Mouse (Mus musculus): Measurements from ENCODE around the gene Inpp5k.
"Not testable (repeated sequence)": the region's sequence is repeated elsewhere in the genome, so short reads cannot be mapped to it uniquely, and the experiment has no call there.

Inpp5k gene

GRCm38 (mm10) chr11:75630645-75631229, at the start of gene Inpp5k:
Gene Inpp5k (plus strand): TSS chr11:75630988.
- peak; percentile 98 for DNase-seq (ENCODE audit: low spot score)

- DNase-seq (ENCODE audit: low spot score): no peak
Observed at GRCm38 (mm10) chr11:75581495-75582149, 49.2 kb upstream of the Inpp5k start.

GRCm38 (mm10) chr11:75583521-75583920, 47.3 kb upstream of the Inpp5k start:
- no peak for DNase-seq (ENCODE audit: low spot score)

GRCm38 (mm10) chr11:75585061-75585460, 45.7 kb upstream of the Inpp5k start:
- DNase-seq (ENCODE audit: low spot score): no peak

GRCm38 (mm10) chr11:75585978-75586377, 44.8 kb upstream of the Inpp5k start:
- DNase-seq (ENCODE audit: low spot score): no peak

GRCm38 (mm10) chr11:75586963-75587362, 43.8 kb upstream of the Inpp5k start:
- no peak for DNase-seq (ENCODE audit: low spot score)

DNA sequence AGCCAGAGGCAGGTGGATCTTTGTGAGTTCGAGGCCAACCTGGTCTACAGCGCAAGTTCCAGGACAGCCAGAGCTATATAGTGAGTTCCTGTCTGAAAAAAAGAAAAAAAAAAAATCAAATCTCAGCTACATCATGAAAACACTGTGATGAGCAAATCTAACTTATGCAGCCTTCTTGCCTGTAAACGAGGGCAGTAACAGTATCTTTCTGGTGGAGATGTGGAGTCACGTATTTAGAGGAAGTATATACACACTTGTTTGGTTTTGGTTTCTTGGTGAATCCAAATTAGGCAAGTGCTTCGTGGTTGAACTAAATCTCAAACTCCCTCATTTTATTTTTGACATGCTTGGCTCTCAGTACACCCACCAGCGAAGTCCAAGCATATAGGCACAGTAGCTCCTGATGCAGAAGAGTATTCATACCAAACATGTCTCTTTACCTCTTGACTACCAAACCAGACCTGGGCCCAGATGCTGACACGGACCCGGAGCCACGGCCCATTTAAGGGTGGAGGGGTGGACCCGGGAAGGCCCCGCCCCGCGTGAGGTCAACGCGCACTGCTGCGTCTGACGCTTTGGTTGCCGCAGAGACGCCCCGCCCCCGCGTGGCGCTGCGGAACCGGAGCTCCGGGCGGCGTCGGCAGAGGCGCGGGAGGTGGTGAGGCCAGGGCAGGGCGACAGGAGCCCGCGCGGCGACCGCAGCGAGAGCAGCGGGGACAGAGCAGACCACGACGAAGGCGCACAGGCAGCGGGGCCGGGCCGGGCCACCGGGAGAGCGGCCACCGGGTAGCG, 43.1 kb upstream of the Inpp5k start, which contains the start of gene Pitpna:
Gene Pitpna (plus strand): TSS at position 605 of the 792 bp plus-strand sequence.
- DNase-seq (ENCODE audit: low spot score): peak; percentile 95

DNA sequence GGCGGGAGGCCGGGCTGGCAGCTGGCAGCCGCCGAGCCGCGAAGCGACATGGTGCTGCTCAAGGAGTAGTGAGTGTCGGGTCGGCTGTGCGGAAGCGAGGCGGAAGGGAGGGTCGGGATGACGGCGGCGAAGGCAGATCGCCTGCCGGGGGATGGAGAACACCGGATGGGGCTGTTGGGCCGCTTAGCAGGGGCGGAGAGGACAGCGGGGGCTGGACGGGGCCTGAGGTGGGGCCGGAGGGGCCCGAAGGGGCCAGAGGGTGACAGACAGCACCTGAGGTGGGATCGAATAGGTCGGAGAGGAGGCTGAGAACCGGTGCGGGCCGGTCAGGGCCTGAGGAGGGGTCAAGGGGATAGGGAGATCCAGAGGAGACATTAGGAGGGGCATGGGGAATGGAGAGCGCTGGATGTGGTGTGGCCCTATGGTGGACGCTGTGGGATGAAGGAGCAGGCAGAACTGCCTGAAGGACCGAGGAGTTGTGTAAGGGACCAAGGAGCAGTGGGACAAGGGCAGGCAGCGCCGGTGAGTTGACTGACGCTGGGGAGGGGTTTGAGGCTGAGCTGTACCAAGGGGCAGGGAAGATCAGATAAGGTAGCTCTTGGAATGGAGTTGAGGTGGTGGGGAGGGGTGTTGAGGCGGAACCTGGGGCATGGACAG, 42.4 kb upstream of the Inpp5k start:
- DNase-seq (ENCODE audit: low spot score): peak; percentile 51

GRCm38 (mm10) chr11:75592612-75593011, 38.2 kb upstream of the Inpp5k start:
- DNase-seq (ENCODE audit: low spot score): no peak

GRCm38 (mm10) chr11:75594431-75594830, 36.4 kb upstream of the Inpp5k start:
- no peak for DNase-seq (ENCODE audit: low spot score)

DNA sequence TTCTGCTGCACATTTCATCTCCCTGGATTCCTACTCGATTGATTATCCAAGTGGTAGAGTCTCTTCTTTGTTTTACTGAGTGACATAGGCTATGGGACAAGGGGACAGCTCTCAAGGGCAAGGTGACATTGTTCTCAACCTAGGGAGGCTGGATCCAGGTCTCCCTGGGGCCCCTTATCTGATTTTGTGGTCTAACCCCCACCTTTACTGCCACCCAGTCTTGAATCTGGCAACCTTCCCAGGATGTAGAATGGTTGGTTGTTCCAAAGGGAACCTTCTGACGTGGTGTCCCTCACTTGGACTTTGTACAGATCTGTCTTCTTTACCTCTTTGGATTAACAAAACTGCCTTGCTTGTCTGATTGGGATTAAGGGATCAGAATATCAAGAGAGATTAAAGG, 35.4 kb upstream of the Inpp5k start:
- DNase-seq (ENCODE audit: low spot score): no peak

DNA sequence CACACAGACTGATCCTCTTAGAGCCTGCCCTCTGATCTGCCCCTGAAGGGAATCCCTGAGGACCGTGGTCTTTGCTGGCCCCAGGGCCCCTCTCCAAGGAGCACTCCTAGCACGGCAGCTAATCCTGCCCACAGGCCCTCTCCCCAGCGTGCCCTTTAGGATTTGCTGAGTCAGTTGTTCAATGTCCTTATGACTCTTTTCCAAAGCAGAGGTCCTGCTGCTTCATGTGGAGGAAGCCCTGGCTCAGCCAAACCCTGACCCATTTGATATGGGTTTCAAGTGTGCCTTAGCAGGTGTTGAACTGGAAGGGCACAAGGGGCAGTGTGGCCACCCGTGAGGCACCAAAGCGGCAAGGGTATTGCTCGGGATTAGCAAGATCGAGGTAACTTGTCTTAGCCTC, 35.0 kb upstream of the Inpp5k start:
- DNase-seq (ENCODE audit: low spot score): no peak

DNA sequence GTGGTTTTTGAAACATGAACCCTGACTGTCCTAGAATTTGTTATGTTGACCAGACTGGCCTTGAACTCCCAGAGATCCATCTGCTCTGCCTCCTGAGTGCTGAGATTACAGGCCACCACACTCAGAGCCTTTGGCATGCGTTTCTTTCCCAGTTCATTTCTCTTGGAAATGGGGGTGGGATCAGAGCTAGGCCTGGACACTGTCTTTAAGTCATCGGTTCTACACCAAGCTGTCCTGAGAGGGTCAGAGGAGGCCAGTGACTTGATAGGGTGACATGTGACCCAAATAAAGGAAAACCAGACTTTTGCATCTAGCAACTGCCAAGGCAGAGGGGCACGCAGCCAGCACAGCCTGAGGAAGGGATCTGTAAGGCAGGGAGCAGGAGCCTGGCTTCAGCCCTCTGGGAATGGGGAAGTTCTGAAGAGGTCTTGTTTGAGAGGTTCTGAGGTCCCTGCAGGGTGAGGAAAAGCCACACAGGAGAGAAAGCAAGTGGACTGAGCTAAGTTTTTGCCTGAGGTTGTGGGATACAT, 34.0 kb upstream of the Inpp5k start:
- DNase-seq (ENCODE audit: low spot score): no peak

GRCm38 (mm10) chr11:75598004-75598403, 32.8 kb upstream of the Inpp5k start:
- no peak for DNase-seq (ENCODE audit: low spot score)

- DNase-seq (ENCODE audit: low spot score): not testable (repeated sequence)
Observed at GRCm38 (mm10) chr11:75599802-75600201, 31.0 kb upstream of the Inpp5k start.

GRCm38 (mm10) chr11:75604826-75605225, 26.0 kb upstream of the Inpp5k start:
- no peak for DNase-seq (ENCODE audit: low spot score)

DNA sequence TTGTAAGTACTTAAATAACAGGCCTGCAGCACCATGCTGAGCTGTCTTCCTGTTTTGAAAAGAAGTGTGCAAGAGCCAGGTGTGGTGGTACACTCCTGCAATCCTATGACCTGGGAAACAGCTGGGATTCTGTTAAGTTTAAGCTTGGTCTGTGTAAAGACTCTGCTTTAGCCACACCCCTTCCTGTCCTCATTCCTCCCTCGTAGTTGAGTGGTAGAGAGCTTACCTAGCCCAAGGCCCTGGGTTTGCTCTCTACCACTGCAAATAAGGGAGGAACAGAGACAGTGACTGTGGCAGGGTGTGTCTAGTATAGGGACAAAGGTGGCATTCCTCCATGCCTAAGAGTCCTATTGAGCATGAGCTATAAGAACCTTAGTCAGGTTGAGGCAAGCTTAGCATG, 25.5 kb upstream of the Inpp5k start:
- no peak for DNase-seq (ENCODE audit: low spot score)

- DNase-seq (ENCODE audit: low spot score): no peak
Observed at GRCm38 (mm10) chr11:75608776-75609175, 22.0 kb upstream of the Inpp5k start.

DNA sequence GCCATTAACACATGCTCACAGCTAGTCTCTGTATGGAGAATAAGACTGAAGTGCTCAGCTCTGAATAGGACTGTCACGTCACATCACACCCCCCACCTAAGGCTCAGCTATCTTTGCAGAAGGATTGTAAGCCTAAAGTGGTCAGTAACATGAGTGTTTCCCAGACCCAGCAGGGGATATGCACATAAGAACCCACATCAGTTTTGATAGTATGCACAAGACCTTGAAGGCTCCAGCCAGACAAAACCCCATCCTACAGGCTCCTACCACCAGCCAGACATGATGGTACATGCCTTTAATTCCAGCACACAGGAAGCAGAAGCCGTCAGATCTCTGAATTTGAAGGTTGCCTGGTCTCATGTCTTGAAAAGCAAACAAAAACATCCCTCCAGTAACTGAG, 20.8 kb upstream of the Inpp5k start:
- no peak for DNase-seq (ENCODE audit: low spot score)

DNA sequence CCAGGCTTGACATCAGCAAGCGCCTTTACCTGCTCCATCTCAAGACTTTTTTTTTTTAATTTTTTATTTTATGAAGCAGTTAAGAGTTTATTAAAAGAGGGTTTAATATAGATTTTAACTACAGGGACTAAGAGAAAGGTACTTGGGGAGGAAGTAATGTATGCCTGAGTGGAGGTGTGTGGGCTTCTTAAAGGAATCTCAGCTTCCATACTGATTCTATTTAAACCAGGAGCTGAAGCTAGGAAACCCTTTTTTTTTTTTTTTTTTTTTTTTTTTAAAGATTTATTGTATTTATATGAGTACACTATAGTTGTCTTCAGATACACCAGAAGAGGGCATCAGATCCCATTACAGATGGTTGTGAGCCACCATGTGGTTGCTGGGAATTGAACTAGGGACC, 16.0 kb upstream of the Inpp5k start:
- DNase-seq (ENCODE audit: low spot score): no peak

DNA sequence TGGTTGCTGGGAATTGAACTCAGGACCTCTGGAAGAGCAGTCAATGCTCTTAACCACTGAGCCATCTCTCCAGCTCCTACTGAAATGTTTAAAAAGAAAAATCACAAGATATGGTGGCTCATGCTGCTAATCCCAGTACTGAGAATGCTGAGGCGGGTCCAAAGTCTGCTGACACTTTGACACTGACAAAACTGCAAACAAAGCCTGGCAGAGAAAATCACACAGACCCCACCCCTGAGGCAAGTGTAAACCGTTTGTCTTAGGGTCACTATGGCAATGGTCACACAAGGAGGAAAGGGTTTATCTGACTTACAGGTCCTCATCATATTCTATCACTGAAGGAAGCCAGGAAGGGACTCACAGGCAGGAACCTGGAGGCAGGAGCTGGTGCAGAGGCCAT, 15.2 kb upstream of the Inpp5k start:
- no peak for DNase-seq (ENCODE audit: low spot score)

DNA sequence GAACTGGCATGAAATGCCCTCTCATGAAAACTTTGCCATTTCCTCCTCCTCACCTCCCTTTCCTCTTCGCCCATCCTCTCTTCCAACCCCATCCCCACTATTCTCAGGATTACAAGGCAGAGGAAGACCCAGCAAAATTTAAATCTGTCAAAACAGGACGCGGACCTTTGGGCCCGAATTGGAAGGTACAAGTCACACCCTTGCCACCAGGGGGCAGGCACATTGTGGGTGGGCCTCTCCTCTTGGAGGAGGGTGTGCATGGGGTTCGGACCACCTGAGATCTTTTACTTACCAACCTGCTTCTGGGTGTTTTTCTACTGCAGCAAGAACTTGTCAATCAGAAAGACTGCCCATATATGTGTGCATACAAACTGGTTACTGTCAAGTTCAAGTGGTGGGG, 11.7 kb upstream of the Inpp5k start:
- DNase-seq (ENCODE audit: low spot score): peak; percentile 13
